Mouse (Mus musculus) intestine, embryonic 16.5 days (tissue): ENCODE data around the gene Smpdl3b. TPM values are rescaled to one million over a fixed set of nuclear protein-coding genes. Genes with fewer than 3 reads are reported as not detected.

Experiments used
- ATAC-seq: fragments of 200-750 bp; cut with Nextera tagmentation; 2 replicates; pipeline ENCODE4 v1.8.0; 2017; ENCODE audit warnings: moderate TSS enrichment, moderate library complexity
- H3K27ac ChIP-seq: fragments of 300-500 bp; sonication (generic); 2 replicates; pipeline ENCODE4 v1.5.1; 2014; ENCODE audit warnings: mild to moderate bottlenecking, low read length
- H3K27me3 ChIP-seq: fragments of 300-500 bp; sonication (generic); replicated peaks from 2 replicates; pipeline ENCODE4 v1.6.1; 2014; ENCODE audit warnings: low read length, control low read depth, mixed read lengths; ENCODE audit not compliant: control insufficient read depth, insufficient read depth
- H3K36me3 ChIP-seq: fragments of 300-500 bp; sonication (generic); 2 replicates; pipeline ENCODE4 v1.6.1; 2014; ENCODE audit warnings: low read length, control low read depth; ENCODE audit not compliant: control insufficient read depth, insufficient read depth
- H3K4me1 ChIP-seq: fragments of 300-500 bp; sonication (generic); 2 replicates; pipeline ENCODE4 v1.6.1; 2014; ENCODE audit warnings: low read length, control low read depth, mixed read lengths; ENCODE audit not compliant: control insufficient read depth, insufficient read depth
- H3K4me2 ChIP-seq: fragments of 300-500 bp; sonication (generic); 2 replicates; pipeline ENCODE4 v1.6.1; 2014; ENCODE audit warnings: low read depth, low read length, control low read depth
- H3K4me3 ChIP-seq: fragments of 300-500 bp; sonication (generic); 2 replicates; pipeline ENCODE4 v1.5.1; 2014; ENCODE audit warnings: mild to moderate bottlenecking, low read length
- H3K9ac ChIP-seq: fragments of 300-500 bp; sonication (generic); 2 replicates; pipeline ENCODE4 v1.6.1; 2014; ENCODE audit warnings: low read depth, low read length
- H3K9me3 ChIP-seq: fragments of 300-500 bp; sonication (generic); 2 replicates; pipeline ENCODE4 v1.6.1; 2016; ENCODE audit warnings: low read length, control low read depth; ENCODE audit not compliant: control insufficient read depth
- WGBS: fragments of 180-500 bp; shearing (Covaris S2); extraction: QIAGEN DNeasy Blood & Tissue Kit; methylation state at CpG from one replicate; pipeline ENCODE4 v1.1.7; 2014; 5-methylcytosine and 5-hydroxymethylcytosine counted together
- polyA plus RNA-seq: library from polyadenylated mRNA; unstranded; fragments of >200 nt; fragmentation: Nextera tagmentation; extraction: Ambion mirVana; gene quantifications from 2 replicates; pipeline ENCODE4 v1.2.1, GENCODE M21; 2015

Smpdl3b gene
- polyA plus RNA-seq, 1 experiment from 2014 or later, result 6.0 TPM

- WGBS, result 84% methylated on average over 8 of the region's 8 CpGs
- no peaks in the 10 kb centered on the region for H3K4me1 ChIP-seq
- no peak overlapping the region for H3K27ac ChIP-seq
- H3K27me3 ChIP-seq, result peaks cover 2% of the 10 kb centered on the region; the same call in 1 of the 2 replicates
- no peak overlapping the region for H3K4me3 ChIP-seq
- no peak overlapping the region for H3K4me2 ChIP-seq
- no peak overlapping the region for H3K9ac ChIP-seq
- H3K9me3 ChIP-seq, result no peaks in the 10 kb centered on the region
- H3K36me3 ChIP-seq, result no peaks in the 10 kb centered on the region
- ATAC-seq, result no peak
Observed at GRCm38 (mm10) chr4:132789731-132790130, 32.7 kb upstream of the Smpdl3b start.

GRCm38 (mm10) chr4:132785228-132785627 is 28.2 kb upstream of the Smpdl3b start:
- H3K27me3 ChIP-seq, result no peaks in the 10 kb centered on the region
- no peaks in the 10 kb centered on the region for H3K36me3 ChIP-seq
- H3K9me3 ChIP-seq, result no peaks in the 10 kb centered on the region
- no peak overlapping the region for H3K27ac ChIP-seq
- no peak overlapping the region for H3K9ac ChIP-seq
- WGBS, result 92% methylated on average over 13 of the region's 13 CpGs
- no peak overlapping the region for H3K4me2 ChIP-seq
- no peaks in the 10 kb centered on the region for H3K4me1 ChIP-seq
- no peak overlapping the region for H3K4me3 ChIP-seq
- ATAC-seq, result no peak

GRCm38 (mm10) chr4:132783732-132784131 is 26.7 kb upstream of the Smpdl3b start:
- Histone ChIP-seq H3K36me3 (peaks cover 2% of the 10 kb centered on the region; the same call in 1 of the 2 replicates), H3K27me3 (no peaks in the 10 kb centered on the region), H3K9ac (no peak overlapping the region), H3K4me3 (no peak overlapping the region), H3K4me2 (no peak overlapping the region), H3K27ac (no peak overlapping the region), H3K9me3 (no peaks in the 10 kb centered on the region), H3K4me1 (no peaks in the 10 kb centered on the region)
- 80% methylated on average over 2 of the region's 2 CpGs for WGBS
- no peak for ATAC-seq

- Histone ChIP-seq H3K27ac (no peak overlapping the region), H3K4me2 (no peak overlapping the region), H3K36me3 (peaks cover 12% of the 10 kb centered on the region), H3K4me1 (no peaks in the 10 kb centered on the region), H3K9me3 (no peaks in the 10 kb centered on the region), H3K4me3 (no peak overlapping the region), H3K9ac (no peak overlapping the region), H3K27me3 (no peaks in the 10 kb centered on the region)
- ATAC-seq, result no peak
- WGBS, result 86% methylated on average over 4 of the region's 4 CpGs
Observed at GRCm38 (mm10) chr4:132780288-132780687, 23.2 kb upstream of the Smpdl3b start.

GRCm38 (mm10) chr4:132778562-132779201 is 21.6 kb upstream of the Smpdl3b start:
- Histone ChIP-seq H3K4me3 (no peak overlapping the region), H3K27ac (no peak overlapping the region), H3K36me3 (peaks cover 15% of the 10 kb centered on the region), H3K27me3 (no peaks in the 10 kb centered on the region), H3K9me3 (no peaks in the 10 kb centered on the region), H3K4me1 (no peaks in the 10 kb centered on the region), H3K4me2 (no peak overlapping the region), H3K9ac (no peak overlapping the region)
- 92% methylated on average over 6 of the region's 6 CpGs for WGBS
- no peak for ATAC-seq

GRCm38 (mm10) chr4:132776764-132777163 is 19.7 kb upstream of the Smpdl3b start:
- H3K9me3 ChIP-seq, result no peaks in the 10 kb centered on the region
- ATAC-seq, result no peak
- WGBS, result 86% methylated on average over 5 of the region's 5 CpGs
- H3K4me3 ChIP-seq, result no peak overlapping the region
- peaks cover 16% of the 10 kb centered on the region for H3K36me3 ChIP-seq
- no peak overlapping the region for H3K4me2 ChIP-seq
- H3K9ac ChIP-seq, result no peak overlapping the region
- no peaks in the 10 kb centered on the region for H3K4me1 ChIP-seq
- no peaks in the 10 kb centered on the region for H3K27me3 ChIP-seq
- H3K27ac ChIP-seq, result no peak overlapping the region

- ATAC-seq, result no peak
- peaks cover 16% of the 10 kb centered on the region for H3K36me3 ChIP-seq
- H3K9me3 ChIP-seq, result no peaks in the 10 kb centered on the region
- no peaks in the 10 kb centered on the region; the same call in 1 of the 2 replicates for H3K4me1 ChIP-seq
- WGBS, result 86% methylated on average over 3 of the region's 3 CpGs
- no peak overlapping the region for H3K27ac ChIP-seq
- no peaks in the 10 kb centered on the region for H3K27me3 ChIP-seq
- no peak overlapping the region for H3K4me2 ChIP-seq
- H3K4me3 ChIP-seq, result no peak overlapping the region
- H3K9ac ChIP-seq, result no peak overlapping the region
Observed at GRCm38 (mm10) chr4:132774905-132775304, 17.9 kb upstream of the Smpdl3b start.

GRCm38 (mm10) chr4:132771776-132772175 is 14.7 kb upstream of the Smpdl3b start:
- peaks cover 4% of the 10 kb centered on the region; the same call in 1 of the 2 replicates for H3K4me1 ChIP-seq
- H3K9me3 ChIP-seq, result no peaks in the 10 kb centered on the region
- H3K9ac ChIP-seq, result no peak overlapping the region
- WGBS, result 87% methylated on average over 9 of the region's 9 CpGs
- no peak overlapping the region for H3K4me2 ChIP-seq
- H3K27me3 ChIP-seq, result no peaks in the 10 kb centered on the region
- no peak for ATAC-seq
- no peak overlapping the region for H3K27ac ChIP-seq
- no peak overlapping the region for H3K4me3 ChIP-seq
- H3K36me3 ChIP-seq, result peaks cover 7% of the 10 kb centered on the region

- Histone ChIP-seq H3K4me3 (peak within 1 kb of the TSS; percentile 67), H3K9ac (peak within 1 kb of the TSS; percentile 77), H3K4me1 (peaks cover 4% of the 10 kb centered on the region; the same call in 1 of the 2 replicates), H3K36me3 (no peaks in the 10 kb centered on the region), H3K27ac (peak within 1 kb of the TSS; percentile 60), H3K9me3 (no peaks in the 10 kb centered on the region), H3K27me3 (no peaks in the 10 kb centered on the region), H3K4me2 (peak within 1 kb of the TSS; percentile 79)
- ATAC-seq, result peak; percentile 97
- under 1% methylated on average over 71 of the region's 71 CpGs for WGBS
Observed at GRCm38 (mm10) chr4:132767914-132768876, 11.1 kb upstream of the Smpdl3b start, which contains the start of gene Rpa2. TSS of gene Rpa2 (plus strand) at chr4:132768332.
